Comparison of ENCODE assay signal across 7 mouse cellular contexts in genomic region chr6:31397775-31398430, GRCm38 (mm10). TPM values are rescaled to one million over a fixed set of nuclear protein-coding genes. Genes with fewer than 3 reads are reported as not detected.
DNase-seq lines count a peak whose midpoint lies in the region; ATAC-seq and TF ChIP-seq lines count a peak whose summit lies in the region.

No protein-coding gene starts in this region.

- no peak overlapping the region for H3K27ac ChIP-seq in neural tube, embryonic 11.5 days (ENCODE audit: low read depth, low read length)
- no peak overlapping the region for H3K27ac ChIP-seq in limb, embryonic 14.5 days (replicated peaks; ENCODE audit: low read depth, low read length)
- H3K27ac ChIP-seq in stomach, embryonic 14.5 days (ENCODE audit: low read length), result no peak overlapping the region

- no peaks in the 10 kb centered on the region for H3K27me3 ChIP-seq in neural tube, embryonic 11.5 days (ENCODE audit: control insufficient read depth, insufficient read depth, low read length)
- H3K27me3 ChIP-seq in limb, embryonic 14.5 days (ENCODE audit: control insufficient read depth, insufficient read depth, low read length), result no peaks in the 10 kb centered on the region
- no peaks in the 10 kb centered on the region for H3K27me3 ChIP-seq in stomach, embryonic 14.5 days (ENCODE audit: control insufficient read depth, insufficient read depth, low read length)

- no peak for TF ChIP-seq POLR2A in limb, embryonic 14.5 days (IDR thresholded peaks at IDR 0.05; ENCODE audit: borderline replicate concordance, extremely low read depth, insufficient read depth, insufficient read length)

- H3K36me3 ChIP-seq in neural tube, embryonic 11.5 days (ENCODE audit: control insufficient read depth, insufficient read depth, low read length), result no peaks in the 10 kb centered on the region
- no peaks in the 10 kb centered on the region for H3K36me3 ChIP-seq in limb, embryonic 14.5 days (ENCODE audit: control insufficient read depth, insufficient read depth, low read length)
- no peaks in the 10 kb centered on the region for H3K36me3 ChIP-seq in stomach, embryonic 14.5 days (ENCODE audit: control insufficient read depth, insufficient read depth, low read length)

- H3K9me3 ChIP-seq in neural tube, embryonic 11.5 days (ENCODE audit: control insufficient read depth, low read length), result no peaks in the 10 kb centered on the region
- no peaks in the 10 kb centered on the region for H3K9me3 ChIP-seq in limb, embryonic 14.5 days (ENCODE audit: control insufficient read depth, low read length)
- H3K9me3 ChIP-seq in stomach, embryonic 14.5 days (ENCODE audit: control insufficient read depth, low read depth, low read length), result no peaks in the 10 kb centered on the region

- ATAC-seq in neural tube, embryonic 11.5 days (ENCODE audit: insufficient read depth, low FRiP score, low TSS enrichment), result no peak
- peak; percentile 60 for ATAC-seq in erythroid progenitor cell, adult 5-6 weeks (replicated peaks; ENCODE audit: low FRiP score, poor library complexity, severe bottlenecking)
- no peak for ATAC-seq in limb, embryonic 14.5 days (ENCODE audit: low FRiP score, low read depth)
- no peak for ATAC-seq in stomach, embryonic 14.5 days (ENCODE audit: insufficient number of reproducible peaks, insufficient read depth, low FRiP score, low read depth)
- ATAC-seq in frontal cortex, adult (ENCODE audit: low TSS enrichment), result no peak

- peak overlapping the region; percentile 97; the same call in 1 of the 2 replicates for H3K4me3 ChIP-seq in neural tube, embryonic 11.5 days (ENCODE audit: low read depth, low read length)
- H3K4me3 ChIP-seq in limb, embryonic 14.5 days (replicated peaks; ENCODE audit: low read length), result peak overlapping the region; percentile 98
- H3K4me3 ChIP-seq in stomach, embryonic 14.5 days (ENCODE audit: low read depth, low read length), result peak overlapping the region; percentile 72

- no peak overlapping the region for H3K9ac ChIP-seq in neural tube, embryonic 11.5 days (ENCODE audit: low read length)
- peak overlapping the region; percentile 95; the same call in 1 of the 2 replicates for H3K9ac ChIP-seq in limb, embryonic 14.5 days (ENCODE audit: low read depth, low read length, severe bottlenecking)
- H3K9ac ChIP-seq in stomach, embryonic 14.5 days (replicated peaks; ENCODE audit: low read depth, low read length), result no peak overlapping the region

- H3K4me1 ChIP-seq in neural tube, embryonic 11.5 days (ENCODE audit: control insufficient read depth, insufficient read depth, low read length), result peaks cover 6% of the 10 kb centered on the region; the same call in 1 of the 2 replicates
- peaks cover 21% of the 10 kb centered on the region for H3K4me1 ChIP-seq in limb, embryonic 14.5 days (ENCODE audit: control insufficient read depth, insufficient read depth, low read length)
- H3K4me1 ChIP-seq in stomach, embryonic 14.5 days (ENCODE audit: control insufficient read depth, insufficient read depth, low read length), result peaks cover 18% of the 10 kb centered on the region

- no peak for DNase-seq in neural tube, embryonic 11.5 days (ENCODE audit: low spot score)
- no peak for DNase-seq in neural tube, embryonic 10.5 days (ENCODE audit: extremely low spot score, low spot score)
- no peak for DNase-seq in limb, embryonic 14.5 days (ENCODE audit: low spot score)
- DNase-seq in lung, postnatal 25 days (ENCODE audit: low spot score), result no peak

- WGBS in neural tube, embryonic 11.5 days, result 68% methylated on average over 10 of the region's 10 CpGs
- WGBS in limb, embryonic 14.5 days, result 65% methylated on average over 10 of the region's 10 CpGs
- 51% methylated on average over 10 of the region's 10 CpGs for WGBS in stomach, embryonic 14.5 days

- H3K4me2 ChIP-seq in neural tube, embryonic 11.5 days (ENCODE audit: low read depth), result peak overlapping the region; percentile 14; the same call in 1 of the 2 replicates
- peak overlapping the region; percentile 45 for H3K4me2 ChIP-seq in limb, embryonic 14.5 days (replicated peaks; ENCODE audit: low read depth, low read length, severe bottlenecking)
- peak overlapping the region; percentile 30; the same call in 1 of the 2 replicates for H3K4me2 ChIP-seq in stomach, embryonic 14.5 days (replicated peaks; ENCODE audit: low read depth, low read length)

RNA-seq across cellular contexts. Expression of gene Mkln1, which starts 0.6 kb away (rescaled TPM):
- polyA plus RNA-seq in neural tube, embryonic 11.5 days (2014; fragmentation: Nextera tagmentation; extraction: Ambion mirVana), result 208 and 230 TPM in 2 replicates
- total RNA-seq in erythroid progenitor cell, adult 5-6 weeks (2015; ENCODE audit: low replicate concordance), result 165 and 214 TPM in 2 replicates
- 218 and 225 TPM in 2 replicates for total RNA-seq in erythroid progenitor cell, adult 5-6 weeks (2017; ENCODE audit: low replicate concordance)
- 49.3 and 63.2 TPM in 2 replicates for polyA plus RNA-seq in limb, embryonic 14.5 days (2012; rRNA removed)
- 155 and 165 TPM in 2 replicates for polyA plus RNA-seq in limb, embryonic 14.5 days (2014; fragmentation: Nextera tagmentation; extraction: Ambion mirVana)
- polyA plus RNA-seq in stomach, embryonic 14.5 days (2014; fragmentation: Nextera tagmentation; extraction: Ambion mirVana), result 178 and 186 TPM in 2 replicates
